Mouse (Mus musculus): Measurements from ENCODE around the gene Doc2a. TPM values are rescaled to one million over a fixed set of nuclear protein-coding genes. Genes with fewer than 3 reads are reported as not detected.

Gene Doc2a
- polyA plus RNA-seq, 1 experiment, result not detected

GRCm38 (mm10) chr7:126815726-126816222 lies 31.4 kb upstream of the Doc2a start:
- peak overlapping the region; percentile 97 for H3K27ac ChIP-seq (replicated peaks; ENCODE audit: low read depth, low read length)

GRCm38 (mm10) chr7:126816494-126816893 lies 30.7 kb upstream of the Doc2a start:
- Histone ChIP-seq H3K4me3 (ENCODE audit: insufficient read depth, low read depth, low read length) (no peak overlapping the region), H3K4me1 (ENCODE audit: control insufficient read depth, insufficient read depth, insufficient read length, low read length) (peaks cover 8% of the 10 kb centered on the region), H3K27ac (replicated peaks; ENCODE audit: low read depth, low read length) (peak overlapping the region; percentile 99)

More at GRCm38 (mm10) chr7:126815726-126816222, 31.4 kb upstream of the Doc2a start:
- H3K4me3 ChIP-seq (ENCODE audit: insufficient read depth, low read depth, low read length), result no peak overlapping the region
- H3K4me1 ChIP-seq (ENCODE audit: control insufficient read depth, insufficient read depth, insufficient read length, low read length), result peaks cover 8% of the 10 kb centered on the region

- peak overlapping the region; percentile 99 for H3K27ac ChIP-seq (replicated peaks; ENCODE audit: low read depth, low read length)
- H3K4me3 ChIP-seq (ENCODE audit: insufficient read depth, low read depth, low read length), result no peak overlapping the region
- H3K4me1 ChIP-seq (ENCODE audit: control insufficient read depth, insufficient read depth, insufficient read length, low read length), result peaks cover 13% of the 10 kb centered on the region
Measured at GRCm38 (mm10) chr7:126817595-126817994, 29.6 kb upstream of the Doc2a start.

- Histone ChIP-seq H3K4me3 (ENCODE audit: insufficient read depth, low read depth, low read length) (no peak overlapping the region), H3K4me1 (ENCODE audit: control insufficient read depth, insufficient read depth, insufficient read length, low read length) (peaks cover 10% of the 10 kb centered on the region), H3K27ac (replicated peaks; ENCODE audit: low read depth, low read length) (no peak overlapping the region)
Measured at GRCm38 (mm10) chr7:126818818-126819217, 28.4 kb upstream of the Doc2a start.

GRCm38 (mm10) chr7:126821835-126822511 lies 25.2 kb upstream of the Doc2a start:
- H3K4me1 ChIP-seq (ENCODE audit: control insufficient read depth, insufficient read depth, insufficient read length, low read length), result peaks cover 9% of the 10 kb centered on the region
- no peak overlapping the region for H3K4me3 ChIP-seq (ENCODE audit: insufficient read depth, low read depth, low read length)
- peak overlapping the region; percentile 84 for H3K27ac ChIP-seq (replicated peaks; ENCODE audit: low read depth, low read length)

- Histone ChIP-seq H3K4me3 (ENCODE audit: insufficient read depth, low read depth, low read length) (peak overlapping the region; percentile 15), H3K4me1 (ENCODE audit: control insufficient read depth, insufficient read depth, insufficient read length, low read length) (peaks cover 9% of the 10 kb centered on the region), H3K27ac (replicated peaks; ENCODE audit: low read depth, low read length) (peak overlapping the region; percentile 84)
Measured at GRCm38 (mm10) chr7:126822741-126823140, 24.5 kb upstream of the Doc2a start.

- Histone ChIP-seq H3K4me1 (ENCODE audit: control insufficient read depth, insufficient read depth, insufficient read length, low read length) (peaks cover 9% of the 10 kb centered on the region), H3K27ac (replicated peaks; ENCODE audit: low read depth, low read length) (peak overlapping the region; percentile 68), H3K4me3 (ENCODE audit: insufficient read depth, low read depth, low read length) (peak overlapping the region; percentile 59)
Measured at GRCm38 (mm10) chr7:126823202-126823711, 24.0 kb upstream of the Doc2a start.

- Histone ChIP-seq H3K4me1 (ENCODE audit: control insufficient read depth, insufficient read depth, insufficient read length, low read length) (peaks cover 9% of the 10 kb centered on the region), H3K27ac (replicated peaks; ENCODE audit: low read depth, low read length) (no peak overlapping the region; the same call in 1 of the 2 replicates), H3K4me3 (ENCODE audit: insufficient read depth, low read depth, low read length) (peak overlapping the region; percentile 25)
Measured at GRCm38 (mm10) chr7:126823940-126824339, 23.3 kb upstream of the Doc2a start.

GRCm38 (mm10) chr7:126825403-126825802 lies 21.8 kb upstream of the Doc2a start:
- H3K4me3 ChIP-seq (ENCODE audit: insufficient read depth, low read depth, low read length), result no peak overlapping the region
- H3K4me1 ChIP-seq (ENCODE audit: control insufficient read depth, insufficient read depth, insufficient read length, low read length), result peaks cover 9% of the 10 kb centered on the region
- no peak overlapping the region for H3K27ac ChIP-seq (replicated peaks; ENCODE audit: low read depth, low read length)

- Histone ChIP-seq H3K4me3 (ENCODE audit: insufficient read depth, low read depth, low read length) (no peak overlapping the region), H3K27ac (replicated peaks; ENCODE audit: low read depth, low read length) (no peak overlapping the region), H3K4me1 (ENCODE audit: control insufficient read depth, insufficient read depth, insufficient read length, low read length) (peaks cover 9% of the 10 kb centered on the region)
Measured at GRCm38 (mm10) chr7:126825952-126826351, 21.3 kb upstream of the Doc2a start.

- Histone ChIP-seq H3K4me3 (ENCODE audit: insufficient read depth, low read depth, low read length) (peak within 1 kb of the TSS; percentile 44), H3K27ac (replicated peaks; ENCODE audit: low read depth, low read length) (no peak within 1 kb of the TSS), H3K4me1 (ENCODE audit: control insufficient read depth, insufficient read depth, insufficient read length, low read length) (no peaks in the 10 kb centered on the region)
Measured at GRCm38 (mm10) chr7:126831539-126831938, 15.7 kb upstream of the Doc2a start, which contains the start of gene 4930451I11Rik. TSS of gene 4930451I11Rik (minus strand) at chr7:126831639.

GRCm38 (mm10) chr7:126832036-126832598 lies 15.1 kb upstream of the Doc2a start:
- Histone ChIP-seq H3K4me1 (ENCODE audit: control insufficient read depth, insufficient read depth, insufficient read length, low read length) (no peaks in the 10 kb centered on the region), H3K4me3 (ENCODE audit: insufficient read depth, low read depth, low read length) (peak overlapping the region; percentile 44), H3K27ac (replicated peaks; ENCODE audit: low read depth, low read length) (no peak overlapping the region)

- H3K27ac ChIP-seq (replicated peaks; ENCODE audit: low read depth, low read length), result no peak overlapping the region
- no peak overlapping the region for H3K4me3 ChIP-seq (ENCODE audit: insufficient read depth, low read depth, low read length)
- no peaks in the 10 kb centered on the region for H3K4me1 ChIP-seq (ENCODE audit: control insufficient read depth, insufficient read depth, insufficient read length, low read length)
Measured at GRCm38 (mm10) chr7:126833294-126833693, 13.9 kb upstream of the Doc2a start.

- Histone ChIP-seq H3K4me1 (ENCODE audit: control insufficient read depth, insufficient read depth, insufficient read length, low read length) (no peaks in the 10 kb centered on the region), H3K27ac (replicated peaks; ENCODE audit: low read depth, low read length) (no peak overlapping the region), H3K4me3 (ENCODE audit: insufficient read depth, low read depth, low read length) (no peak overlapping the region)
Measured at GRCm38 (mm10) chr7:126843276-126843675, 3.9 kb upstream of the Doc2a start.

- no peak overlapping the region for H3K4me3 ChIP-seq (ENCODE audit: insufficient read depth, low read depth, low read length)
- H3K27ac ChIP-seq (replicated peaks; ENCODE audit: low read depth, low read length), result no peak overlapping the region
- H3K4me1 ChIP-seq (ENCODE audit: control insufficient read depth, insufficient read depth, insufficient read length, low read length), result no peaks in the 10 kb centered on the region
Measured at GRCm38 (mm10) chr7:126845516-126845915, 1.7 kb upstream of the Doc2a start.

All from brown adipose tissue, adult 24 weeks (tissue).